Mouse (Mus musculus): ENCODE measurements around the gene Adk. TPM values are rescaled to one million over a fixed set of nuclear protein-coding genes. Genes with fewer than 3 reads are reported as not detected.
"Not testable (repeated sequence)": the region's sequence is repeated elsewhere in the genome, so short reads cannot be mapped to it uniquely, and the experiment has no call there.

Gene Adk
- polyA plus RNA-seq, 1 experiment from 2014 or later, result 203 TPM

- H3K4me3 ChIP-seq, result no peak overlapping the region
- H3K9ac ChIP-seq, result no peak overlapping the region
- H3K4me2 ChIP-seq, result no peak overlapping the region
- ATAC-seq (ENCODE audit: borderline replicate concordance, extremely low read depth, low FRiP score, low TSS enrichment), result no peak
- no peaks in the 10 kb centered on the region for H3K4me1 ChIP-seq
- no peaks in the 10 kb centered on the region for H3K27me3 ChIP-seq
- WGBS, result 76% methylated on average over 7 of the region's 7 CpGs
- no peaks in the 10 kb centered on the region for H3K9me3 ChIP-seq
- no peak overlapping the region for H3K27ac ChIP-seq
- H3K36me3 ChIP-seq, result no peaks in the 10 kb centered on the region
These were observed 406.3 kb downstream of the Adk start for GRCm38 (mm10) chr14:21458696-21459095.

- no peaks in the 10 kb centered on the region for H3K27me3 ChIP-seq
- no peaks in the 10 kb centered on the region for H3K36me3 ChIP-seq
- no peaks in the 10 kb centered on the region for H3K9me3 ChIP-seq
- no peak overlapping the region for H3K4me3 ChIP-seq
- no peaks in the 10 kb centered on the region for H3K4me1 ChIP-seq
- WGBS, result 81% methylated on average over 4 of the region's 4 CpGs
- no peak for ATAC-seq (ENCODE audit: borderline replicate concordance, extremely low read depth, low FRiP score, low TSS enrichment)
- no peak overlapping the region for H3K9ac ChIP-seq
- no peak overlapping the region for H3K4me2 ChIP-seq
- H3K27ac ChIP-seq, result no peak overlapping the region
These were observed 406.8 kb downstream of the Adk start for GRCm38 (mm10) chr14:21459163-21459562.

- no peak overlapping the region for H3K4me3 ChIP-seq
- ATAC-seq (ENCODE audit: borderline replicate concordance, extremely low read depth, low FRiP score, low TSS enrichment), result no peak
- H3K36me3 ChIP-seq, result no peaks in the 10 kb centered on the region
- 84% methylated on average over 3 of the region's 3 CpGs for WGBS
- H3K9ac ChIP-seq, result no peak overlapping the region
- no peaks in the 10 kb centered on the region for H3K9me3 ChIP-seq
- H3K4me1 ChIP-seq, result no peaks in the 10 kb centered on the region
- no peak overlapping the region for H3K4me2 ChIP-seq
- H3K27me3 ChIP-seq, result no peaks in the 10 kb centered on the region
- no peak overlapping the region for H3K27ac ChIP-seq
These were observed 410.0 kb downstream of the Adk start for GRCm38 (mm10) chr14:21462398-21462797.

GRCm38 (mm10) chr14:21463117-21463712 is 410.8 kb downstream of the Adk start:
- no peak overlapping the region for H3K4me3 ChIP-seq
- no peak overlapping the region for H3K4me2 ChIP-seq
- H3K4me1 ChIP-seq, result no peaks in the 10 kb centered on the region
- no peak for ATAC-seq (ENCODE audit: borderline replicate concordance, extremely low read depth, low FRiP score, low TSS enrichment)
- no peak overlapping the region for H3K9ac ChIP-seq
- 79% methylated on average over 9 of the region's 9 CpGs for WGBS
- H3K27me3 ChIP-seq, result no peaks in the 10 kb centered on the region
- no peak overlapping the region for H3K27ac ChIP-seq
- no peaks in the 10 kb centered on the region for H3K9me3 ChIP-seq
- H3K36me3 ChIP-seq, result no peaks in the 10 kb centered on the region

- Histone ChIP-seq H3K9me3 (no peaks in the 10 kb centered on the region), H3K4me2 (no peak overlapping the region), H3K9ac (no peak overlapping the region), H3K27me3 (no peaks in the 10 kb centered on the region), H3K4me3 (no peak overlapping the region), H3K4me1 (no peaks in the 10 kb centered on the region), H3K36me3 (no peaks in the 10 kb centered on the region), H3K27ac (no peak overlapping the region)
- ATAC-seq (ENCODE audit: borderline replicate concordance, extremely low read depth, low FRiP score, low TSS enrichment), result no peak
- 78% methylated on average over 5 of the region's 5 CpGs for WGBS
These were observed 418.0 kb downstream of the Adk start for GRCm38 (mm10) chr14:21470386-21470785.

- no peak overlapping the region for H3K9ac ChIP-seq
- H3K4me3 ChIP-seq, result no peak overlapping the region
- H3K27me3 ChIP-seq, result no peaks in the 10 kb centered on the region
- no peak overlapping the region for H3K27ac ChIP-seq
- WGBS, result 94% methylated on average over 2 of the region's 2 CpGs
- no peaks in the 10 kb centered on the region for H3K36me3 ChIP-seq
- no peaks in the 10 kb centered on the region for H3K9me3 ChIP-seq
- H3K4me2 ChIP-seq, result no peak overlapping the region
- ATAC-seq (ENCODE audit: borderline replicate concordance, extremely low read depth, low FRiP score, low TSS enrichment), result no peak
- no peaks in the 10 kb centered on the region for H3K4me1 ChIP-seq
These were observed 419.6 kb downstream of the Adk start for GRCm38 (mm10) chr14:21471975-21472374.

- not testable (repeated sequence) for H3K9me3 ChIP-seq; H3K36me3 ChIP-seq; H3K4me2 ChIP-seq; H3K9ac ChIP-seq; H3K27ac ChIP-seq; H3K27me3 ChIP-seq; ATAC-seq (ENCODE audit: borderline replicate concordance, extremely low read depth, low FRiP score, low TSS enrichment); H3K4me1 ChIP-seq; H3K4me3 ChIP-seq
- 88% methylated on average over 4 of the region's 4 CpGs for WGBS
These were observed 422.3 kb downstream of the Adk start for GRCm38 (mm10) chr14:21474593-21475132.

- H3K27me3 ChIP-seq, result no peaks in the 10 kb centered on the region
- H3K9ac ChIP-seq, result no peak overlapping the region
- WGBS, result 89% methylated on average over 2 of the region's 2 CpGs
- no peaks in the 10 kb centered on the region for H3K9me3 ChIP-seq
- no peaks in the 10 kb centered on the region for H3K36me3 ChIP-seq
- no peak for ATAC-seq (ENCODE audit: borderline replicate concordance, extremely low read depth, low FRiP score, low TSS enrichment)
- H3K4me3 ChIP-seq, result no peak overlapping the region
- no peaks in the 10 kb centered on the region for H3K4me1 ChIP-seq
- H3K27ac ChIP-seq, result no peak overlapping the region
- H3K4me2 ChIP-seq, result no peak overlapping the region
These were observed 424.8 kb downstream of the Adk start for GRCm38 (mm10) chr14:21477181-21477580.

- Histone ChIP-seq H3K36me3 (no peaks in the 10 kb centered on the region), H3K9me3 (no peaks in the 10 kb centered on the region), H3K4me2 (no peak overlapping the region), H3K27ac (no peak overlapping the region), H3K4me1 (no peaks in the 10 kb centered on the region), H3K9ac (no peak overlapping the region), H3K27me3 (no peaks in the 10 kb centered on the region), H3K4me3 (no peak overlapping the region)
- no peak for ATAC-seq (ENCODE audit: borderline replicate concordance, extremely low read depth, low FRiP score, low TSS enrichment)
- WGBS, result 87% methylated on average over 8 of the region's 8 CpGs
These were observed 427.2 kb downstream of the Adk start for GRCm38 (mm10) chr14:21479566-21479965.

GRCm38 (mm10) chr14:21480191-21480590 is 427.8 kb downstream of the Adk start:
- H3K4me2 ChIP-seq, result no peak overlapping the region
- no peaks in the 10 kb centered on the region for H3K27me3 ChIP-seq
- 91% methylated on average over 5 of the region's 5 CpGs for WGBS
- no peaks in the 10 kb centered on the region for H3K9me3 ChIP-seq
- H3K4me1 ChIP-seq, result no peaks in the 10 kb centered on the region
- no peaks in the 10 kb centered on the region for H3K36me3 ChIP-seq
- no peak overlapping the region for H3K27ac ChIP-seq
- no peak overlapping the region for H3K9ac ChIP-seq
- no peak for ATAC-seq (ENCODE audit: borderline replicate concordance, extremely low read depth, low FRiP score, low TSS enrichment)
- H3K4me3 ChIP-seq, result no peak overlapping the region

- Histone ChIP-seq H3K4me3 (no peak within 1 kb of the TSS), H3K27ac (no peak within 1 kb of the TSS), H3K9ac (no peak within 1 kb of the TSS), H3K4me1 (no peaks in the 10 kb centered on the region), H3K9me3 (no peaks in the 10 kb centered on the region), H3K27me3 (no peaks in the 10 kb centered on the region), H3K4me2 (no peak within 1 kb of the TSS), H3K36me3 (no peaks in the 10 kb centered on the region)
- WGBS, result 85% methylated on average over 7 of the region's 7 CpGs
- ATAC-seq (ENCODE audit: borderline replicate concordance, extremely low read depth, low FRiP score, low TSS enrichment), result no peak
These were observed 428.9 kb downstream of the Adk start, which contains the start of gene Kat6b for GRCm38 (mm10) chr14:21481231-21481630. Kat6b (plus strand) TSS chr14:21481434.

- Histone ChIP-seq H3K9ac (no peak overlapping the region), H3K36me3 (no peaks in the 10 kb centered on the region), H3K4me1 (no peaks in the 10 kb centered on the region), H3K4me3 (no peak overlapping the region), H3K27ac (no peak overlapping the region), H3K9me3 (no peaks in the 10 kb centered on the region), H3K27me3 (no peaks in the 10 kb centered on the region), H3K4me2 (no peak overlapping the region)
- WGBS, result 93% methylated on average over 2 of the region's 2 CpGs
- no peak for ATAC-seq (ENCODE audit: borderline replicate concordance, extremely low read depth, low FRiP score, low TSS enrichment)
These were observed 431.8 kb downstream of the Adk start for GRCm38 (mm10) chr14:21484199-21484598.

- ATAC-seq (ENCODE audit: borderline replicate concordance, extremely low read depth, low FRiP score, low TSS enrichment), result 0 out of 2 replicates have a peak, but pooled peaks have one; percentile 57
- no peaks in the 10 kb centered on the region for H3K27me3 ChIP-seq
- no peak overlapping the region for H3K4me3 ChIP-seq
- H3K36me3 ChIP-seq, result no peaks in the 10 kb centered on the region
- H3K4me2 ChIP-seq, result no peak overlapping the region
- H3K9me3 ChIP-seq, result no peaks in the 10 kb centered on the region
- no peaks in the 10 kb centered on the region for H3K4me1 ChIP-seq
- WGBS, result 91% methylated on average over 10 of the region's 10 CpGs
- no peak overlapping the region for H3K27ac ChIP-seq
- H3K9ac ChIP-seq, result no peak overlapping the region
These were observed 432.3 kb downstream of the Adk start for GRCm38 (mm10) chr14:21484693-21485092.

Data from lung, embryonic 15.5 days (tissue).